Mouse (Mus musculus) lung, embryonic 15.5 days (tissue): ENCODE data around the gene Zdhhc12. TPM values are rescaled to one million over a fixed set of nuclear protein-coding genes. Genes with fewer than 3 reads are reported as not detected.

Source experiments
- ATAC-seq: fragments of 200-750 bp; cut with Nextera tagmentation; 2 replicates; pipeline ENCODE4 v1.8.0; 2017; ENCODE audit warnings: moderate number of reproducible peaks, borderline replicate concordance; ENCODE audit not compliant: low FRiP score, low TSS enrichment; ENCODE audit errors: extremely low read depth
- H3K27ac ChIP-seq: fragments of 300-500 bp; sonication (generic); 2 replicates; pipeline ENCODE4 v1.5.1; 2015; ENCODE audit warnings: moderate library complexity, mild to moderate bottlenecking, inconsistent platforms
- H3K27me3 ChIP-seq: fragments of 300-500 bp; sonication (generic); 2 replicates; pipeline ENCODE4 v1.6.1; 2015; ENCODE audit warnings: inconsistent platforms
- H3K36me3 ChIP-seq: fragments of 300-500 bp; sonication (generic); 2 replicates; pipeline ENCODE4 v1.6.1; 2015; ENCODE audit warnings: inconsistent platforms
- H3K4me1 ChIP-seq: fragments of 300-500 bp; sonication (generic); 2 replicates; pipeline ENCODE4 v1.6.1; 2015; ENCODE audit warnings: inconsistent platforms
- H3K4me2 ChIP-seq: fragments of 300-500 bp; sonication (generic); 2 replicates; pipeline ENCODE4 v1.6.1; 2015; ENCODE audit warnings: inconsistent platforms, mild to moderate bottlenecking, moderate library complexity
- H3K4me3 ChIP-seq: fragments of 300-500 bp; sonication (generic); 2 replicates; pipeline ENCODE4 v1.5.1; 2015; ENCODE audit warnings: mild to moderate bottlenecking, inconsistent platforms
- H3K9ac ChIP-seq: fragments of 300-500 bp; sonication (generic); 2 replicates; pipeline ENCODE4 v1.6.1; 2015; ENCODE audit warnings: inconsistent platforms
- H3K9me3 ChIP-seq: fragments of 300-500 bp; sonication (generic); 2 replicates; pipeline ENCODE4 v1.6.1; 2016; ENCODE audit warnings: inconsistent platforms
- WGBS: fragments of 180-500 bp; shearing (Covaris S2); methylation state at CpG from one replicate; pipeline ENCODE4 v1.1.7; 2015; 5-methylcytosine and 5-hydroxymethylcytosine counted together
- polyA plus RNA-seq: library from polyadenylated mRNA; unstranded; fragments of >200 nt; fragmentation: Nextera tagmentation; extraction: Ambion mirVana; gene quantifications from 2 replicates; pipeline ENCODE4 v1.2.1, GENCODE M21; 2015

The Zdhhc12 gene
- polyA plus RNA-seq, 1 experiment from 2014 or later: 31.4 TPM

DNA sequence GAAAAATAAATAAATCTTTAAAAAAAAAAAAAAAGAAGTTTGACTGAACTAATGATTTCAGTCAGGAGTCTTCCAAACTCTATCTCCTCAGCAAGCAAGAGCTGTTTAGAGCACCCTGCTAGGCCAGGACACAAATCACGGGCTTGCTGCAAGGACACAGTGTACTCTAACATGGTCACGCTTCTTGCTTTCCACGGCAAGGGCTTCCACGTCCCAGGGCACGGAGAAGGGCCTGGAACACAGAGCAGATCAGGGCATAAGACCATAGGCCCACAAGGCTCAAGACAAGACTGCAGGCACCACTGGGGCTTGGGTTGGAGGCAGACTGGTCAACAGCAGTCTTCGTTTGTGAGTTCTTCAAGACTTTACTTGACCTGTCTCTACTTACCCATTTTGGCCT is 46.3 kb downstream of the Zdhhc12 start:
- ATAC-seq: no peak
- Histone ChIP-seq H3K4me1 (no peaks in the 10 kb centered on the region), H3K4me3 (no peak overlapping the region), H3K27ac (no peak overlapping the region), H3K27me3 (no peaks in the 10 kb centered on the region), H3K4me2 (no peak overlapping the region), H3K9ac (no peak overlapping the region), H3K9me3 (no peaks in the 10 kb centered on the region), H3K36me3 (0 out of 2 replicates have a peak, but pooled peaks cover 2% of the 10 kb centered on the region)
- WGBS: 95% methylated on average over 6 of the region's 6 CpGs

DNA sequence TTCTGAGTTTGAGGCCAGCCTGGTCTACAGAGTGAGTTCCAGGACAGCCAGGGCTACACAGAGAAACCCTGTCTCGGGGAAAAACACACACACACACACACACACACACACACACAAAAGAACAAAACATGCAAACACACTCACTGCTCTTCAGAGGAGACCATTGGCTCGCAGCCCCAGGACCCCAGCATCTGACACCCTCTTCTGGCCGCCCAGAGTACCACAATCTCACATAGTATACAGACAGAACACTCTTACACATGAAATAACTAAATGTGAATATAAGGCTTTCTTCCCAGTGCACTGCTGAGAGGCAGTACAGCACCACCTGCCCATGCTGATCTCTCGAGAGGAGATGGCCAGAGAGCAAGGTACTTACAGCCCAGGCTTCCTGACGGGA is 48.9 kb downstream of the Zdhhc12 start:
- Histone ChIP-seq H3K9ac (no peak overlapping the region), H3K4me1 (no peaks in the 10 kb centered on the region), H3K9me3 (no peaks in the 10 kb centered on the region), H3K27ac (no peak overlapping the region), H3K4me3 (no peak overlapping the region), H3K4me2 (no peak overlapping the region), H3K27me3 (no peaks in the 10 kb centered on the region), H3K36me3 (0 out of 2 replicates have a peak, but pooled peaks cover 2% of the 10 kb centered on the region)
- 83% methylated on average over 5 of the region's 5 CpGs for WGBS
- ATAC-seq: no peak

DNA sequence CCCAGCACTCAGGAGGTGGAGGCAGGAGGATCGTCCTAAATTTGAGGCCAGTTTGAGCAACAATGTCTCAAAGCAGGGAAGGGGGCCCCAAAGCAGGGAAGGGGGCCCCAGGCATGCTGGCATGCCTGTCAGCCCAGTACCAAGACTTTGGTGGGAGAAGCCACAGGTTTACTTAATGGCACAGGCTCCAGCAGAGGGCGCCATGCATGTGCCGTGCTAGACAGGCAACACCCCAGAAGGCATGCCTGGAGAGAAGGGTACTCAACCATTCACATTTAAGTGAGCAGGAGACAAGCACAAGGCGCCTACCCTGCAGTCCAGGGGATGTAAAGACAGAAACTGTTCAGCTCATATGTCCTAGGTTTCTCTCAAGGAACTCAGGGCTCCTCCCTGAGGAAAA is 51.0 kb downstream of the Zdhhc12 start:
- no peak overlapping the region for H3K4me2 ChIP-seq
- H3K9ac ChIP-seq: no peak overlapping the region
- ATAC-seq: peak; percentile 43; the same call in 1 of the 2 replicates
- WGBS: 3% methylated on average over 4 of the region's 4 CpGs
- H3K36me3 ChIP-seq: 0 out of 2 replicates have a peak, but pooled peaks cover 4% of the 10 kb centered on the region
- no peak overlapping the region for H3K27ac ChIP-seq
- H3K27me3 ChIP-seq: no peaks in the 10 kb centered on the region
- no peaks in the 10 kb centered on the region for H3K9me3 ChIP-seq
- no peak overlapping the region for H3K4me3 ChIP-seq
- H3K4me1 ChIP-seq: no peaks in the 10 kb centered on the region

Other genes starting within 250 kb of the Zdhhc12 start
- 12.2 and 12.9 TPM in 2 replicates for gene Cercam, start 224.5 kb downstream of the Zdhhc12 start, polyA plus RNA-seq
- gene Odf2, start 204.4 kb downstream of the Zdhhc12 start, polyA plus RNA-seq: 55.8 and 62.3 TPM in 2 replicates
- 64.5 and 67.9 TPM in 2 replicates for gene Gle1, start 158.2 kb downstream of the Zdhhc12 start, polyA plus RNA-seq
- gene Sptan1, start 128.1 kb downstream of the Zdhhc12 start, polyA plus RNA-seq: 95.5 and 102 TPM in 2 replicates
- gene Wdr34, start 44.8 kb downstream of the Zdhhc12 start, polyA plus RNA-seq: 34.0 and 34.5 TPM in 2 replicates
- 449 and 465 TPM in 2 replicates for gene Set, start 36.3 kb downstream of the Zdhhc12 start, polyA plus RNA-seq
- gene Pkn3, start 16.0 kb downstream of the Zdhhc12 start, polyA plus RNA-seq: 13.2 and 14.7 TPM in 2 replicates
- gene Zer1, start 30.9 kb upstream of the Zdhhc12 start, polyA plus RNA-seq: 6.5 and 8.1 TPM in 2 replicates
- 8.3 and 9.5 TPM in 2 replicates for gene Tbc1d13, start 40.1 kb upstream of the Zdhhc12 start, polyA plus RNA-seq
- 16.2 and 16.7 TPM in 2 replicates for gene Endog, start 77.8 kb upstream of the Zdhhc12 start, polyA plus RNA-seq
- 70.9 and 71.8 TPM in 2 replicates for gene Spout1, start 84.8 kb upstream of the Zdhhc12 start, polyA plus RNA-seq
- 10.6 and 11.3 TPM in 2 replicates for gene Kyat1, start 112.2 kb upstream of the Zdhhc12 start, polyA plus RNA-seq
- 39.1 and 40.9 TPM in 2 replicates for gene Lrrc8a, start 144.1 kb upstream of the Zdhhc12 start, polyA plus RNA-seq
- gene Gm28035, start 146.9 kb upstream of the Zdhhc12 start, polyA plus RNA-seq: 0.10 and 0.25 TPM in 2 replicates
- 7.1 and 7.3 TPM in 2 replicates for gene Phyhd1, start 172.6 kb upstream of the Zdhhc12 start, polyA plus RNA-seq
- gene Gm28038, start 187.4 kb upstream of the Zdhhc12 start, polyA plus RNA-seq: not detected in 2 replicates
- gene Dolk, start 192.7 kb upstream of the Zdhhc12 start, polyA plus RNA-seq: 28.8 and 31.9 TPM in 2 replicates
- gene Nup188, start 192.7 kb upstream of the Zdhhc12 start, polyA plus RNA-seq: 28.2 and 30.4 TPM in 2 replicates